Mouse (Mus musculus) kidney, postnatal 0 days (tissue): ENCODE results near the gene 1600002K03Rik. TPM values are rescaled to one million over a fixed set of nuclear protein-coding genes. Genes with fewer than 3 reads are reported as not detected.

Experiments used
- ATAC-seq: fragments of 200-750 bp; cut with Nextera tagmentation; replicated peaks from 2 replicates; pipeline ENCODE4 v1.8.0; 2017; ENCODE audit warnings: low read depth, moderate number of reproducible peaks, moderate TSS enrichment, moderate library complexity; ENCODE audit not compliant: low FRiP score
- DNase-seq: peaks from one replicate; pipeline ENCODE4 v3.0.0-alpha.2; 2016; ENCODE audit warnings: low spot score
- H3K27ac ChIP-seq: fragments of 300-500 bp; sonication (generic); 2 replicates; pipeline ENCODE4 v1.5.1; 2014; ENCODE audit warnings: mild to moderate bottlenecking
- H3K27me3 ChIP-seq: fragments of 300-500 bp; sonication (generic); 2 replicates; pipeline ENCODE4 v1.6.1; 2014; ENCODE audit warnings: low read length, mixed read lengths; ENCODE audit not compliant: insufficient read depth
- H3K36me3 ChIP-seq: fragments of 300-500 bp; sonication (generic); 2 replicates; pipeline ENCODE4 v1.6.1; 2014; ENCODE audit warnings: low read length, mixed read lengths; ENCODE audit not compliant: insufficient read depth
- H3K4me1 ChIP-seq: fragments of 300-500 bp; sonication (generic); replicated peaks from 2 replicates; pipeline ENCODE4 v1.6.1; 2014; ENCODE audit warnings: antibody characterized with exemption, low read length, mixed read lengths; ENCODE audit not compliant: insufficient read depth
- H3K4me2 ChIP-seq: fragments of 300-500 bp; sonication (generic); 2 replicates; pipeline ENCODE4 v1.6.1; 2014; ENCODE audit warnings: mild to moderate bottlenecking, low read length, moderate library complexity, mixed read lengths
- H3K4me3 ChIP-seq: fragments of 300-500 bp; sonication (generic); replicated peaks from 2 replicates; pipeline ENCODE4 v1.5.1; 2014; ENCODE audit warnings: low read depth, low read length
- H3K9ac ChIP-seq: fragments of 300-500 bp; sonication (generic); 2 replicates; pipeline ENCODE4 v1.6.1; 2014; ENCODE audit warnings: low read depth, low read length
- H3K9me3 ChIP-seq: fragments of 300-500 bp; sonication (generic); replicated peaks from 2 replicates; pipeline ENCODE4 v1.6.1; 2016; ENCODE audit warnings: low read length, inconsistent platforms, mixed read lengths
- CTCF ChIP-seq: IDR thresholded peaks from 2 replicates; pipeline ENCODE4 v1.5.1; 2016; ENCODE audit warnings: antibody characterized with exemption, low read depth, mild to moderate bottlenecking, moderate library complexity
- WGBS: fragments of 180-500 bp; shearing (Covaris S2); extraction: QIAGEN DNeasy Blood & Tissue Kit; methylation state at CpG from one replicate; pipeline ENCODE4 v1.1.7; 2014; 5-methylcytosine and 5-hydroxymethylcytosine counted together
- polyA plus RNA-seq: library from polyadenylated mRNA; unstranded; fragments of >200 nt; fragmentation: Nextera tagmentation; extraction: Ambion mirVana; gene quantifications from 2 replicates; pipeline ENCODE4 v1.2.1, GENCODE M21; 2015

1600002K03Rik gene
- polyA plus RNA-seq, 1 experiment from 2014 or later, result 11.0 TPM

- no peaks in the 10 kb centered on the region for H3K36me3 ChIP-seq
- 82% methylated on average over 6 of the region's 6 CpGs for WGBS
- H3K27me3 ChIP-seq, result peaks cover 13% of the 10 kb centered on the region
- no peak overlapping the region for H3K4me2 ChIP-seq
- ATAC-seq (no peak), DNase-seq (no peak)
- no peak overlapping the region for H3K27ac ChIP-seq
- no peak overlapping the region for H3K9ac ChIP-seq
- no peaks in the 10 kb centered on the region for H3K9me3 ChIP-seq
- TF ChIP-seq CTCF, result no peak
- H3K4me3 ChIP-seq, result no peak overlapping the region
- H3K4me1 ChIP-seq, result no peaks in the 10 kb centered on the region
Observed at GRCm38 (mm10) chr10:80193976-80194375, 21.2 kb downstream of the 1600002K03Rik start.

DNA sequence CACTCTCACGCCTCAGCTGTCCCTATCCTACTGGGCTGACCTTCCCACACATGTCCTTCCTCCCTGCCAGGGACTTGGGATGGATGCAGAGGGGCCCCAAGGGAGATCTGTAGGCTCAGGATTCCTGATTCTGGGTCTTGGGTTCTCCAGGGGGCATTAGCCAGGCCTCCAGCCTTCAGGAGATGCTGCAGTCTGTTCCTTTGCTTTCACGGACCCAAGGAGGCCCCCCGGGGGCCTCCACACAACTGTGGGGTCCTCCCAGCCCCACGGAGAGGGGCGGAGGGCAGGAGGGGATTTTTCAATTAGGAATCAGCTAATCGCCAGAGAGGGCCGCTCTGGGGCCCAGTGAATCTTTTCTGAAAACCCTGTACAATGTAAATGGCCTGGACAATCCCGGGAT lies 21.7 kb downstream of the 1600002K03Rik start:
- Histone ChIP-seq H3K27me3 (peaks cover 13% of the 10 kb centered on the region), H3K9ac (no peak overlapping the region), H3K9me3 (no peaks in the 10 kb centered on the region), H3K4me1 (no peaks in the 10 kb centered on the region), H3K36me3 (no peaks in the 10 kb centered on the region), H3K4me3 (no peak overlapping the region), H3K4me2 (no peak overlapping the region), H3K27ac (no peak overlapping the region)
- 69% methylated on average over 8 of the region's 8 CpGs for WGBS
- no peak for TF ChIP-seq CTCF
- no peak for DNase-seq
- no peak for ATAC-seq

- Histone ChIP-seq H3K27me3 (no peaks in the 10 kb centered on the region), H3K36me3 (no peaks in the 10 kb centered on the region), H3K9me3 (no peaks in the 10 kb centered on the region), H3K4me1 (no peaks in the 10 kb centered on the region), H3K4me3 (no peak overlapping the region), H3K27ac (no peak overlapping the region), H3K9ac (no peak overlapping the region), H3K4me2 (no peak overlapping the region)
- DNase-seq (no peak), ATAC-seq (no peak)
- 94% methylated on average over 1 of the region's 1 CpGs for WGBS
- no peak for TF ChIP-seq CTCF
Observed at GRCm38 (mm10) chr10:80196167-80196566, 23.4 kb downstream of the 1600002K03Rik start.

GRCm38 (mm10) chr10:80196778-80197581 lies 24.2 kb downstream of the 1600002K03Rik start:
- H3K9me3 ChIP-seq, result no peaks in the 10 kb centered on the region
- peak; percentile 42; the same call in 1 of the 2 replicates for ATAC-seq
- no peaks in the 10 kb centered on the region for H3K27me3 ChIP-seq
- H3K36me3 ChIP-seq, result no peaks in the 10 kb centered on the region
- TF ChIP-seq CTCF, result no peak
- no peak overlapping the region for H3K9ac ChIP-seq
- H3K4me1 ChIP-seq, result no peaks in the 10 kb centered on the region
- DNase-seq, result no peak
- no peak overlapping the region for H3K4me2 ChIP-seq
- H3K4me3 ChIP-seq, result no peak overlapping the region
- H3K27ac ChIP-seq, result no peak overlapping the region
- 59% methylated on average over 31 of the region's 33 CpGs for WGBS

DNA sequence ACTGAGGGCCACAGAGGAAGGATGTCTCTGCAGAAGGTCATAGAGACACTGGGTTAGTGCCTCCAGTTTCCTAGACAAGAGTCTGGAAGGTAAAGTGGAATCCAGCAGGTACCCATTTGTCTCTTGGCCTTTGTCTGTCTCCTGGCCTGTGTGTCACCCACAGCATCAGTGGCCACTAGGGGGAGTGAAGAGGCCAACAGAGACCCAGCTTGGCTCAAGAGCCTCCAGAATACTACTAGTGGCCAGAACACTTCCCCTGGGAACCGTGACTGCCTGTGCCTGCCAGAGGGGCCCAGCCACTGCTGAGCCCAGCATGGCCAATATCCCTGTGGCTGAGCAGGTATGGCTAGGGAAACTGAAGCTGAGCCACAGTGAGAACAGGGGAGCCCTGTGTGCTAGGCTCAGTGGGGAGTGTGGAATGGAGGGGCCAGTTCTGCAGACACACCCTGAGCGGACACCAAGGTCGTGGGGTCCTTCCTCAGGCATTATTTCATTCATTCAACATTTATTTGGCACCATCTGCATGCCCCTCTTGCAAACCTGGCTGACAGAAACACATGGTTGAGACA lies 26.8 kb downstream of the 1600002K03Rik start:
- ATAC-seq (peak; percentile 80; the same call in 1 of the 2 replicates), DNase-seq (peak; percentile 93)
- WGBS, result 52% methylated on average over 3 of the region's 3 CpGs

GRCm38 (mm10) chr10:80200485-80200884 lies 27.7 kb downstream of the 1600002K03Rik start:
- Histone ChIP-seq H3K36me3 (no peaks in the 10 kb centered on the region), H3K4me3 (no peak overlapping the region), H3K27ac (no peak overlapping the region), H3K9me3 (no peaks in the 10 kb centered on the region), H3K4me1 (no peaks in the 10 kb centered on the region), H3K27me3 (no peaks in the 10 kb centered on the region), H3K4me2 (no peak overlapping the region), H3K9ac (no peak overlapping the region)
- no peak for TF ChIP-seq CTCF
- DNase-seq, result no peak
- WGBS, result 77% methylated on average over 6 of the region's 6 CpGs
- no peak for ATAC-seq

More for the DNA sequence above, 26.8 kb downstream of the 1600002K03Rik start:
- H3K4me2 ChIP-seq, result no peak overlapping the region
- no peaks in the 10 kb centered on the region for H3K9me3 ChIP-seq
- no peaks in the 10 kb centered on the region for H3K36me3 ChIP-seq
- H3K27ac ChIP-seq, result no peak overlapping the region
- no peaks in the 10 kb centered on the region for H3K27me3 ChIP-seq
- no peak overlapping the region for H3K9ac ChIP-seq
- H3K4me1 ChIP-seq, result no peaks in the 10 kb centered on the region
- peak; percentile 94 for TF ChIP-seq CTCF
- H3K4me3 ChIP-seq, result no peak overlapping the region
